Mouse (Mus musculus) G1E (cell line): Measurements from ENCODE around the gene Pafah2.

Experiments used
- CTCF ChIP-seq: IDR thresholded peaks from 2 replicates; pipeline ENCODE4 v1.5.1; 2012; ENCODE audit warnings: low read depth, low read length, inconsistent platforms, mixed read lengths
- GATA1 ChIP-seq: IDR thresholded peaks from 2 replicates; pipeline ENCODE4 v1.6.1; 2012; ENCODE audit warnings: borderline replicate concordance, low read length, inconsistent platforms, mixed read lengths
- TAL1 ChIP-seq: conservative IDR thresholded peaks from 2 replicates; pipeline ENCODE4 v1.6.1; 2012; ENCODE audit warnings: low read depth, low read length, inconsistent platforms, mixed read lengths

DNA sequence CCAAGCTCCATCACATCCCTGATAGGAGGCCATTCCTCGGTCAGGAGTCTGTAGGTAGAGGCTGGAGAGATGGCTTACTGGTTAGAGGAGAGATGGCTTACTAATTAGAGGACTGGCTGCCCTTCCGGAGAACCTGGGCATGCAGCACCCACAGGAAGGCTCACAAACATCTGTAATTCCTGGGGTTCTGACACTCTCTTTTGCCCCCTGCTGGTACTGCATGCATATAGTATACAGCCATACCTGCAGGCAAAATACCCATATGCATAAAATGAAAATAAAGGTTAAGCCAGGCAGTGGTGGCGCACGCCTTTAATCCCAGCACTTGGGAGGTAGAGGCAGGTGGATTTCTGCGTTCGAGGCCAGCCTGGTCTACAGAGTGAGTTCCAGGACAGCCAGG, 8.9 kb upstream of the Pafah2 start:
- TF ChIP-seq CTCF (no peak), TAL1 (no peak), GATA1 (no peak)
